Mouse (Mus musculus): ENCODE data around the gene Hhatl. TPM values are rescaled to one million over a fixed set of nuclear protein-coding genes. Genes with fewer than 3 reads are reported as not detected.

Gene Hhatl
- polyA plus RNA-seq, 1 experiment from 2014 or later: not detected

- Histone ChIP-seq H3K4me1 (ENCODE audit: insufficient read depth) (no peaks in the 10 kb centered on the region), H3K27me3 (ENCODE audit: insufficient read depth, low read length) (no peaks in the 10 kb centered on the region), H3K4me2 (ENCODE audit: low read depth, low read length) (no peak overlapping the region), H3K9ac (replicated peaks) (no peak overlapping the region), H3K9me3 (ENCODE audit: low read length) (no peaks in the 10 kb centered on the region), H3K27ac (ENCODE audit: low read depth) (no peak overlapping the region), H3K4me3 (ENCODE audit: low read depth, low read length) (no peak overlapping the region), H3K36me3 (replicated peaks; ENCODE audit: insufficient read depth, low read length) (peaks cover 84% of the 10 kb centered on the region)
- 96% methylated on average over 9 of the region's 9 CpGs for WGBS (ENCODE audit: insufficient replicate concordance)
- ATAC-seq (no peak), DNase-seq (no peak)
- TF ChIP-seq CTCF (IDR thresholded peaks at IDR 0.05; ENCODE audit: low read depth): no peak
- TF ChIP-seq EP300 (IDR thresholded peaks at IDR 0.05; ENCODE audit: low read depth): no peak
Measured at GRCm38 (mm10) chr9:121752774-121753173, 39.5 kb downstream of the Hhatl start.

GRCm38 (mm10) chr9:121744051-121744450 lies 48.3 kb downstream of the Hhatl start:
- no peaks in the 10 kb centered on the region for H3K4me1 ChIP-seq (ENCODE audit: insufficient read depth)
- H3K9ac ChIP-seq (replicated peaks): no peak overlapping the region
- no peak overlapping the region for H3K27ac ChIP-seq (ENCODE audit: low read depth)
- no peak for ATAC-seq
- no peak overlapping the region for H3K4me3 ChIP-seq (ENCODE audit: low read depth, low read length)
- no peak for TF ChIP-seq EP300 (IDR thresholded peaks at IDR 0.05; ENCODE audit: low read depth)
- no peak for TF ChIP-seq CTCF (IDR thresholded peaks at IDR 0.05; ENCODE audit: low read depth)
- no peak for DNase-seq
- H3K4me2 ChIP-seq (ENCODE audit: low read depth, low read length): no peak overlapping the region
- 69% methylated on average over 8 of the region's 8 CpGs for WGBS (ENCODE audit: insufficient replicate concordance)
- H3K9me3 ChIP-seq (ENCODE audit: low read length): no peaks in the 10 kb centered on the region
- H3K36me3 ChIP-seq (replicated peaks; ENCODE audit: insufficient read depth, low read length): peaks cover 88% of the 10 kb centered on the region
- H3K27me3 ChIP-seq (ENCODE audit: insufficient read depth, low read length): no peaks in the 10 kb centered on the region

- H3K36me3 ChIP-seq (replicated peaks; ENCODE audit: insufficient read depth, low read length): peaks cover 75% of the 10 kb centered on the region
- 82% methylated on average over 3 of the region's 3 CpGs for WGBS (ENCODE audit: insufficient replicate concordance)
- TF ChIP-seq EP300 (IDR thresholded peaks at IDR 0.05; ENCODE audit: low read depth) (no peak), CTCF (IDR thresholded peaks at IDR 0.05; ENCODE audit: low read depth) (no peak)
- H3K27ac ChIP-seq (ENCODE audit: low read depth): no peak overlapping the region
- no peaks in the 10 kb centered on the region for H3K27me3 ChIP-seq (ENCODE audit: insufficient read depth, low read length)
- H3K4me2 ChIP-seq (ENCODE audit: low read depth, low read length): no peak overlapping the region
- no peak for DNase-seq
- ATAC-seq: no peak
- H3K9ac ChIP-seq (replicated peaks): no peak overlapping the region
- no peak overlapping the region for H3K4me3 ChIP-seq (ENCODE audit: low read depth, low read length)
- no peaks in the 10 kb centered on the region for H3K4me1 ChIP-seq (ENCODE audit: insufficient read depth)
- no peaks in the 10 kb centered on the region for H3K9me3 ChIP-seq (ENCODE audit: low read length)
Measured at GRCm38 (mm10) chr9:121741168-121741567, 51.1 kb downstream of the Hhatl start.

- ATAC-seq (no peak), DNase-seq (no peak)
- H3K36me3 ChIP-seq (replicated peaks; ENCODE audit: insufficient read depth, low read length): peaks cover 72% of the 10 kb centered on the region
- no peak overlapping the region for H3K9ac ChIP-seq (replicated peaks)
- H3K4me2 ChIP-seq (ENCODE audit: low read depth, low read length): no peak overlapping the region
- H3K27ac ChIP-seq (ENCODE audit: low read depth): no peak overlapping the region
- 86% methylated on average over 6 of the region's 6 CpGs for WGBS (ENCODE audit: insufficient replicate concordance)
- no peaks in the 10 kb centered on the region for H3K27me3 ChIP-seq (ENCODE audit: insufficient read depth, low read length)
- no peak overlapping the region for H3K4me3 ChIP-seq (ENCODE audit: low read depth, low read length)
- TF ChIP-seq EP300 (IDR thresholded peaks at IDR 0.05; ENCODE audit: low read depth): no peak
- TF ChIP-seq CTCF (IDR thresholded peaks at IDR 0.05; ENCODE audit: low read depth): no peak
- H3K9me3 ChIP-seq (ENCODE audit: low read length): no peaks in the 10 kb centered on the region
- H3K4me1 ChIP-seq (ENCODE audit: insufficient read depth): no peaks in the 10 kb centered on the region
Measured at GRCm38 (mm10) chr9:121740490-121740889, 51.8 kb downstream of the Hhatl start.

Other genes starting within 250 kb of the Hhatl start
- gene Lyzl4, start 150.4 kb downstream of the Hhatl start, polyA plus RNA-seq (2015; fragmentation: Nextera tagmentation; extraction: Ambion mirVana): 0.12 TPM in 2 replicates
- 3.1 and 3.4 TPM in 2 replicates for gene Vipr1, start 149.8 kb downstream of the Hhatl start, polyA plus RNA-seq (2015; fragmentation: Nextera tagmentation; extraction: Ambion mirVana)
- gene Sec22c, start 87.0 kb downstream of the Hhatl start, polyA plus RNA-seq (2015; fragmentation: Nextera tagmentation; extraction: Ambion mirVana): 3.6 and 4.4 TPM in 2 replicates
- gene Ss18l2, start 82.2 kb downstream of the Hhatl start, polyA plus RNA-seq (2015; fragmentation: Nextera tagmentation; extraction: Ambion mirVana): 112 and 119 TPM in 2 replicates
- 14.9 and 17.3 TPM in 2 replicates for gene Nktr, start 73.3 kb downstream of the Hhatl start, polyA plus RNA-seq (2015; fragmentation: Nextera tagmentation; extraction: Ambion mirVana)
- gene Zfp651, start 33.2 kb downstream of the Hhatl start, polyA plus RNA-seq (2015; fragmentation: Nextera tagmentation; extraction: Ambion mirVana): 0.68 and 1.5 TPM in 2 replicates
- gene Klhl40, start 14.9 kb downstream of the Hhatl start, polyA plus RNA-seq (2015; fragmentation: Nextera tagmentation; extraction: Ambion mirVana): 0.13 and 0.81 TPM in 2 replicates
- not detected in 2 replicates for gene Ccdc13, start 47.0 kb upstream of the Hhatl start, polyA plus RNA-seq (2015; fragmentation: Nextera tagmentation; extraction: Ambion mirVana)
- 126 and 134 TPM in 2 replicates for gene Higd1a, start 65.9 kb upstream of the Hhatl start, polyA plus RNA-seq (2015; fragmentation: Nextera tagmentation; extraction: Ambion mirVana)
- 1.0 and 1.1 TPM in 2 replicates for gene Ackr2, start 105.8 kb upstream of the Hhatl start, polyA plus RNA-seq (2015; fragmentation: Nextera tagmentation; extraction: Ambion mirVana)
- gene Cyp8b1, start 123.8 kb upstream of the Hhatl start, polyA plus RNA-seq (2015; fragmentation: Nextera tagmentation; extraction: Ambion mirVana): 130 and 144 TPM in 2 replicates
- gene Fam198a, start 158.5 kb upstream of the Hhatl start, polyA plus RNA-seq (2015; fragmentation: Nextera tagmentation; extraction: Ambion mirVana): 0.31 and 0.32 TPM in 2 replicates
- 3.1 and 3.6 TPM in 2 replicates for gene Pomgnt2, start 204.6 kb upstream of the Hhatl start, polyA plus RNA-seq (2015; fragmentation: Nextera tagmentation; extraction: Ambion mirVana)

All from liver, postnatal 0 days (tissue).